Mouse (Mus musculus) granulocyte monocyte progenitor cell, adult 5-6 weeks (primary cell): ENCODE measurements around the gene Hemk1. TPM values are rescaled to one million over a fixed set of nuclear protein-coding genes. Genes with fewer than 3 reads are reported as not detected.

Experiments used
- ATAC-seq: replicated peaks from 2 replicates; pipeline ENCODE4 v1.8.0; 2016; ENCODE audit warnings: mild to moderate bottlenecking, moderate TSS enrichment, inconsistent platforms; ENCODE audit not compliant: poor library complexity, severe bottlenecking
- total RNA-seq, 2 experiments: library from RNA; stranded (forward) in 1 of 2; stranded (reverse) in 1 of 2; fragments of 200-712, 200-1000 nt in 1 of 2; fragments of >200 nt in 1 of 2; fragmentation: Nextera tagmentation in 1 of 2; gene quantifications; 2 replicates each; pipeline ENCODE4 v1.2.3; 2014 to 2017

Hemk1 gene
- total RNA-seq (2014; fragmentation: Nextera tagmentation) (12.0 and 32.9 TPM in 2 replicates), total RNA-seq (2017) (6.0 and 11.3 TPM in 2 replicates)

DNA sequence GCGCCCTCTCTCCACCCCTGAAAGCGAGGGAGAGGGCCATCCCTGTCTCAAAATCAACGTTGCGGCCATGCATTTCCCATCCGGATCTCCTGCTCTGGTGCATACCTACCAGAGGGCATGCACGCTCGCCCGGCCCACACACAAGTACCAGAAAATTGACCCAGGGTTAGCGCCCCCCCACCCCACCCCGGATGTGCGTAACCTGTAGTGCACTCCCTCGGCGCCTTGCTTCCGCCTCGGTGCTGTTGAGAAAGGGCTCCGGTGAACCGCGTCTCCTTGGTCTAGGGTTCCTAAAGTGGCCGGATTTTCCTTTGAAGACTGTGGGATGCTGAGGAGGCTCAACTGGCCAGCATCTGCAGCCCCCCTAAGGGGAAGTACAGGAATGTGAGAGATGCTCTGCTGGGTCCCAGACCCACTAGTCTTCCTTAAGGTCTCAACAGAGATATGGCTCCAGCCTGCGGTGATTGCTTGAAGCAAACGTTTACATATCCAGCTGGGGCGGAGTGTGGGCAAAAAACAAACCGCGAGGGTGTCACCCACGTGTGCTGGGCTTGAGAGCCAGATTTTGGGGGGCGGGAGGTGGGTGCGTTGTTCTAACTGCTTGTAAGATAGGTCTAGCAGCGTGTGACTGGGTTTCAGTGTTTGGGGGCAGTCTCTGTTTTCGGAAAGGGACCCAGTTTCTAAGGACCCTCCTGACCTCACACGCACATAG is at the start of gene Hemk1:
Hemk1 (minus strand) TSS at position 179 of the 712 bp plus-strand sequence.
- peak; percentile 72 for ATAC-seq

DNA sequence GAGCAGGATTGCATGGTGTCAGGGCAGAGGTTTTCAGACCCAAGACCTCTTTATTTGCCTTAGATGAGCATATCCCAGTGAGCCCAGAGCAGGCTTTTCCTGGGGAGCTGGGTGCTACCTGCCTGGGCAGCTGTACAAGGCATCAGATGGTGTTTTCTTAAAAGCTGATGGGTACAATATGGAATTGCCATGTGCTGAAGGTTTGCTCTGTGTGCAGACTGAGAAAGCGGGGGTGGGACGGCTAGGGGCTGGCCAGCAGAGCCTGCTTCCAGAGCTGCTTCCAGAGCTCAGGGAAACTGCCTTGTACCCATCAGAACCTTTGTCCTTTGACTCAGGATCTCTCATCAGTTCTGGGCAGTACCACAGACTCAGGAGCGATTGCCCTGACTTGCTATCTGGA is 49.6 kb upstream of the Hemk1 start:
- no peak for ATAC-seq

DNA sequence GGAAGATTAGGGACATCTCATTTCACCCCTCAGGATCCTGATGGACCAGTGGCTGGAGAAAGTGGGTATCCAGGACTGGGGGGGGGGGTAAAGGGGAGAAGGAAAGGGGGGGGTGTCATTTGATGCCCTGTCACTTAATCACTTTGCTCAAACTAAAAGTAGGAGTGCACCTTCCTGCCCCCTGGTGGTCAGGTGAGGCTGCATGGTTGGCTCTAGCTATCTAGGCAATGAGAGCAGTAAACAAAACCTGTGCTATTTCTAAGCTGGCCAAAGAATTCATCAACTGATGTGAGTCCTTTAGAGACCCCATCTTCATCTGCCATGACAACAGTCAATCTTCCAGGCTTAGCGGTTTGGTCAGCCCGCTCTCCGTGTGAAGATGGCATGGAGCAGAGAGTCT is 48.6 kb upstream of the Hemk1 start:
- no peak for ATAC-seq

DNA sequence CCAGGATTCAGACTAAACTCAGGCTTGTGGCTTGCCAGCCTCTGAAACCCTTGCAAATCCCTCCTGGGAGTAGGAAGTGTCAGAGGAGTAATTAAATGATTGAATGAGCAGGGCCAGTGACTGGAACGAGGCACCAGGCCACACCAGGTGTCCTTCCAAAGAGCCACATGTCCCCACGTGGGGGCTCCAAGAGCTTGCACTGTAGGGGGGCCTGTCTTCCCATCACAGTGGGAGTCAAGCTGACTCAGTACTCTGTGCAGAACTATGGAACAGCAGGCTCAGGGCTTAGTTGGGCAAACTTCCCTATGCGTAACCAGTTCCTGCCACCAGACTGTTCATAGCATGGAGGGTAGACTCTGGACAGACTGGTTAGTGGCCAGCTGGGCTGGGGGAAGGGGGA is 46.2 kb upstream of the Hemk1 start:
- no peak for ATAC-seq

DNA sequence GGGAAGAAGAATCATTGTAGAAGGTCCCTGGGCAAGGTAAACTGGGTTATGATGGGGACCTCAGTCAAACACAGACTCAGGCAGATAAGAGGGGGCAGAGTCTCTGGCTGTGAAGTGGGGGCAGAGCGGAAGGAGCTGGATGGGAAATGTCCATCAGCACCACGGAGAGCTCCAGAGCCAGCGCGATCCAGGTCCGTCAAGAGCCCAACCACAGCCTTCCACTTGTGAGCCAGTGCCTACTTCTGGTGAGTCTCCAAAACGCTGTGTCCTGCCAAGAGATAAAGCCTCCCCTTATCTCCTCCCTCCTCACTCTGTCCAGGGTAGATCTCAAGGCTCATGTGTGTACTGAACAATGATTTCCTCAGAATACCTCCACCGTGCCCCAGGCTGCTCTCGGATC is 43.6 kb upstream of the Hemk1 start:
- peak; percentile 79 for ATAC-seq

DNA sequence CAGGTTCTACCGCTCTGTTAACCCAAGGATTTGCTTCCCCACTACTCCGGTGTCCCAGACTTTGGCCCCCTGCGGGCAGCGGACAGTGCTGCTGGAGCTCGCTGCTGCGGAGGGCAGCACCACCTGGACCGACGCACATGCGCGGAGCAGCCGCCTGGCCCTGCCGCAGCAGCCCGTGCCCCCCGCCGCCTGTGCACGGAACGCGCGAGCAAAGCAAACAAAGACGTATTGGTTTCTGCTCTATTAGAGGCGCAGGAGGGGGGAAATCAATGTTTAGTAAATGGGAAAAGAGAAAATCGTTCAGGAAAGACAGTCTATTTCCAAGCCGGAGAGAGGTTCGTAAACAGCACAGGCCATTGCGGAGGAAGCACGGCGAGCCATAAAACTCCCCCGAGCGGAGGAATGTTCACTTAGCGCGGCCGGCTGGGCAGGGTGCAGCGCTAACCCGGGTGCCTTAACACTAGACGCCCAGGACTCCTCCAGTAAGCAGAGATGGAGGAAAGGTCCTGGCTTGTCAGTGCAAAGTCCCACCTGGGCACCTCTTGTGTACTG is 39.9 kb upstream of the Hemk1 start:
- ATAC-seq: peak; percentile 43; the same call in 1 of the 2 replicates

DNA sequence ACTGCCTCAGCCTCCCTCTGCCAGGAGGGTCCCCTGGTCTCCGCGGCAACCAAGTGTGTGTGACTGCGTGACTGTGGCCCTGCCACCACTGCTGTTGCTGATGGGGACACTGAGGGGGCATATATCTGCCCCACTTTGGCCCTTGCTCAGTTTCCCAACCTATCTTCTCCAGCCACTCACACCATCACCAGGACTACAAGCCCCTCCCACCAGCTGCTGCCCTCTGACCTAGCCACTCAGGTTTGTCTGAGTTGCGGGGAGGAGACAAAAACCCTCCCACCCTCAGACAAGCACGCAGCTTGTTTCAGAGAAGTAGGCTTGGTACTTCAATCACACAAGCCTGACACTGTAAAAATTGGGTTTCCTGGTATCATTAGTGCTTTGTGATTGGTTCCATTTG is 37.3 kb upstream of the Hemk1 start:
- no peak for ATAC-seq

DNA sequence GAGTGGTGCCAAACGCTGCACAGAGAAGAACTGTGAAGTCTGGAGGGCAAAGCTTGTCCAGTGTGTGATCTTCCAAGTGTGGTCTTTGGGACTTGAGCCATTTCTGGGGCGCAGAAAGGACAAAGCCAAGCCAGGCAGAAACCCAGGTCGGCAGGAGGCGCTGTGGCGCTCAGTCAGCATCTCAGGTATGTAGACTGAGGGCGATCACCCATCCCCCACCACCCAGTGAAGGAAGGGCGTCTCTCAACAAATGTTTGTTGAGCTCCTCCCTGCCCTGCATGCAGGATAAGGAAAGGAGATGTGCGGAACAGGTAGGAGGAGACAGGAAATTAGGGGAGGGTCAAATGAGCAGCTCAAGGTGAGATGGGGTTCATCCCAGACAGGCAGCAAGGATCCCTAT is 36.5 kb upstream of the Hemk1 start:
- ATAC-seq: no peak

DNA sequence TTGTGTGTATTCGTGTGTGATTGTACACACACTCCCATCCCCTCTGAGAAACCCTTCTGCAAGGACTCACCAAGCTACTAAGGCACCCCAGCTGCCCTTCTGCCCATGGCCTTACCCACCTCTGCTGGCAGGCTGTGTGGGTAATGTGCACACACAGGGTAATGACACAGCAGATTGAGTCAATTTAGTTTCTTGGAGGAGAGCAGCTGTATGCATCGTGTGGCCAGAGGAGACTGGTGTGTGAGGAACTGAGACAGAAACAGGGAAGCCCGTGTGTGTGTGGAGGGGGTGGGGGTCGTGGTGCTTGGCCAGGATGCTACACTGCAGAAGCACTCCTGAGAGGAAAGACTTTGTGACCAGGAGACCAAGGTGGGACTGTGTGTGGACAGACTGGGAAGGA is 34.3 kb upstream of the Hemk1 start:
- peak; percentile 99 for ATAC-seq

DNA sequence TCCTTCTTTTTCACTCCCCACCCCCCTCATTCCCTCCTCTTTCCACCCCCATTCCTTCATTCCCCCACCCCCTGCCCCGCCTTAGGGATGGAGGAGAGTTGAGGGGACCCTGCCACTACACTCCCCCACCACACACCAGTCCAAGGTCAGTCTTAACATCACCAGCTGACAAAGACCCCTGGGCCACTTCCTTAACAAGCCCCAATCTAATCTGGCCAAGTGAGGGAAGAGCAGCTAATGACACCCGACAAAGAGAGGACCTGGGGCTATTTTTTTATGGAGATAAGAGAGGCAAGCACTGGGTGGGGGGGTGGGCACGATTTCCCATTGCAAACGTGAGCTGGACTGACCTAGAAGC is 31.9 kb upstream of the Hemk1 start:
- ATAC-seq: no peak

DNA sequence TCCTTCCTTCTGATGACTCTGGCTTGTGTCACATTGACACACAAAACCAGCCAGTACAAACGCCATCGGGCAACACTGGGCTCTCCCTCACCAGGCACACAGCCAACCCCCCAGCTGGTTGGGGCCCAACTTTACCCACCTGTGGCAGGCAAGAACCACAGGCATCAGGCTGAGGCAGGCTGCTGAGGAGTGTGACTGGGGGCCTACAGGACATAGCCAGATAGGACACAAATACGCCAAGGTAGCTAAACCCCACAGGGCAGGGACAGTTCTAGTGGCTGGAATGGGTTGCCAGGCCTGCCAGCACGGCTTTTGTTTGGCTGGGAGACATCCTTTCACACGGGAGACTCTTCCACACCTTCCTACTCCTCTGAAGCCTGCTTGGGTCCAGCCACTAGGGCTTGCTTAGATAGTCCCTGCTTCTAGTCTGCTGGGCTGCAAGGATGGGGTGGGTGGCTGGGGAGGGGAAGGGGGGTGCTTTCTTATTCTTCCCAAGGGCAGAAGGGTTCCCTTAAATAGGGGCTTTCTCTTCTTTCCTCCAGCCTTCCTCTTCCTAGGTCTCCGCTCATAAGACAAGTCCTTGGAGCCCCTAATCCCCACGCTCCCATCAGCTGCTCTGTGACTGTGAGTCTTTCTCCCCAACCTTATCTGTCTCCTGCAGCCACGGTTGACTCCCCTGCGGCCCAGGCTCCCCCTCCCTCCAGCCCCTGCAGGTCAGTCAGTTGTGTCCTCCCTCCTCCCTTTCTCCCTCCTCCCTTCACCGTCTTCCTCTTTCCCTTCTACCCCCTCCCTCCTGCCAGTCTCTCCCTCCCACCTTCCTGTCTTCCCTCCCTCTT is 31.3 kb upstream of the Hemk1 start:
- ATAC-seq: no peak

DNA sequence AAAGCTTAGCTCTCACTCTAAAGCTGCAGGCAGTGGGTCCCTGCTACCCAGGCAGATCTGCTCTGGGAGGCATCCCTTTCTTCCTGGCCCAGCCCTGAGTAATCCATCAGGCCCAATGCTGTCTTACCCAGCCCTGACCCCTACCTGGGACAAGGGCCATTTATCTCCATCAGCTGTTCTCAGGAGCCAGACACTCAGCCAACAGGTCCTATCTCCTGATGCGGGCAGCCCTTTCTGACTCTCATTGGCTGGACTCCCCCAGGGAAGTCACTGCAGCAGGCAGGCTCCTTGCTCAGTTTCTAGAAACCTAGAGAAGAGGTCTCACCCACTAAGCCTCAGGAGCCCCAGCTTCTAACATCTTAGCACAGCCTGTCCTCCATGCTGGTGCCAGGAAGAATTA is 30.2 kb upstream of the Hemk1 start:
- ATAC-seq: no peak

DNA sequence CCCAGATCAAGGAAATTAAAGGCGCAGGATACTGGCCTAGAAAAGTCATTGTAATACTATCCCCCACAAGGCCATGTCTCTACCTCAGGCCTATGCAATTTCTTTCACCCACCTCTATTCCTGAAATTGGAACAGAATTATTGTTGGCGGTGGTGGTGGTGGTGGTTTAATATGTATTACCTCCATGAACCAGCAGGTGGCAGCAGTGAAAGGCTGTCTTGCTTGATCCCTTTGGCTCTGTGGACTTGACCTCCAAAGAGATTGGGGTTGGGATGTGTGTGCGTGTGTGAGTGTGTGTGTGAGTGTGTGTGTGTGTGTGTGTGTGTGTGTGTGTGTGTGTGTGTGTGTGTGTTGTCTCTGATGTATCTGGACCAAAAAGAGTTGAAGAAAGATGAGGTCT is 28.5 kb upstream of the Hemk1 start:
- ATAC-seq: peak; percentile 55

DNA sequence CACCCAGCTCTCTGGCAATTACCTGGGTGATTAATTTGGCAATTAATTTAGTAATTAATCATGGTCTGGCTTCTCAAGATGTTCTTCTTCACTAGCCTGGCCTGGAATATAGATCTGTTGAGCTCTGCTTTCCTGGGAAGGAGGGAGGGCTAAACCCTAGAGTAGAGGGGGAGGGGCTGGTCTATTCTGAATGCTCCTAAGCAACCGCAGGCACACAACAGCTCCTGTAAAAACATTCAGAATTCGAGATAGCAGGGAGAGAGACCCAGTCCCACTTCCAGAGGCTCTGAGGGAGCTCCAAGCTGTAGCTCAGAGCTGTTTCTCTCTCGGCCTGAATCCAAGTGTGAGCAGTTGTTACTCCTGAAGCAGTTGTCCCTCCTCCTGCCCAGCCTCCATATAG is 22.8 kb upstream of the Hemk1 start:
- no peak for ATAC-seq

DNA sequence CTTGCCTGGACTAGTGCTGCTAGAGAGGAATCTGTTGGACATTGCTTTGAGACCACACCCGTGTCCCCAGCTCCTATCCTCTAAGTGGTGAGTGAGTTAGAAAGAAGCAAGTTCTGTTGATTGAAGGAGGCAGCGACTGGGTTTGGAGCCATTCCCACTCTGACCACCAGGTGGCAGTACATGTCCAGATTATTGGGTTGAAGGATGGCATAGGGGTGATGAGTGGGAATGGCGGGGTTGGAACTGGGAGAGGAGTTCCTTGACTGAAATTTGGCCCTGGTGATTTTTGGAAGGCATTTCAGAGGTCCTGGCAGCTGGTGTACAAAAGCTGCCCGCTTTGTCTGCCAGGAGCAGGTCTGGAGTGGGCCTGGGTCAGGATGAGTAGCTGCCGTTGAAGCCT is 19.5 kb upstream of the Hemk1 start:
- ATAC-seq: peak; percentile 58

DNA sequence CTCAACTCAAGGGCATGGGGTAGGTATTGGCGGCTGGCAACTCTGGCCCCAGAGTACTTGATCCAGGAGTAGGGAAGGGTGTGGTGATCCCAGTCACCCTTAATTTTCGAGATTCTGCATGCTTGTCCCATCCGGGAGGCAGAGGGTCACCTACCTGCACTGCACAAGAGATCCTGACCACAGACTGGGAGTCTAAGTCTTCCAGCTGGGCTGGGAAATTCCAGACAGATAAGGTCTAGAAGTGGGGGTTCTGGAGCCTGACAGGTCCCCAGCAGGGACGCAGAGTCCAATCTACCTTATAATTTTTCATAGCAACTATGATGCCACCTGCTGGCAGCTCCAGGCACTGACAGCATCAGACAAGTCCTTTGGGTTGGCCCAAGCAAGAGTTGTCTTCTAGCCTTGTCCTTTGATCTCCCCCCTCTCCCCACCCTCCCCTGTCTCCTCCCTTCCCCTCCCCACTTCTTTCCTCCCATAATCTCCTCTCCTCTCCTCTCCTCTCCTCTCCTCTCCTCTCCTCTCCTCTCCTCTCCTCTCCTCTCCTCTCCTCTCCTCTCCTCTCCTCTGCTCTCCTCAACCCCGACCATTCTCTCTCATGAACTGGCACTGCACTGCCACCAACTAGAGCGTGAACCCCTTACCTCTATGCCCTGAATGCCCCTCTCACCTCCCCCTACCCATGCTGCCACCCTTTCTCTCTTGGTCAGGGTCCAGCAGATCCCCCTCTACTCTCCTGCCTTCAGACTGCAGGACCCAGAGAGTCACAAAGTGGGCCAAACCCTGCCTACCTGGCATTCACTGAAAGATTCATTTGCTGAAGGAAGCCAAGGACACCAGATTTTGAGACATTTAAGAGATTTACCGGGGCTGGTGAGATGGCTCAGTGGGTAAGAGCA is 18.0 kb upstream of the Hemk1 start:
- ATAC-seq: peak; percentile 54

DNA sequence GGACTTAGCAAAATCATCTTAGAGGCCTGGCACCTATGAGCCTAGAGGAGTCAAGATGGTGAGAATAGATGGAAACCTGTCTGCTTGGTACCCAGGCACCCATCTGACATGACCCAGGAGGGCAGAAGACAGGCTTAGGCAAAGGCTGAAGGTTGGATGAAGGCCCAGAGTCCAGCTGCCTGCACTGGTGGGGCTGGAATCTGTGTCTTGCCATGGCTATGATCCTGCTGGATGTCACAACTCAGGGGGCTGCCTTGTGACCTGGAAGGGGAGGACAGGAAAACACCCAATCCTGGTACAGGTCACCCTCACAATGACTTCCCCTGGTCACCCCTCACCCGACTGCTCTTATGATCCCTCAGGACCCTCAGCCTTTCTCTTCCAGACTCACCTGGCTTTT is 16.7 kb upstream of the Hemk1 start:
- no peak for ATAC-seq

DNA sequence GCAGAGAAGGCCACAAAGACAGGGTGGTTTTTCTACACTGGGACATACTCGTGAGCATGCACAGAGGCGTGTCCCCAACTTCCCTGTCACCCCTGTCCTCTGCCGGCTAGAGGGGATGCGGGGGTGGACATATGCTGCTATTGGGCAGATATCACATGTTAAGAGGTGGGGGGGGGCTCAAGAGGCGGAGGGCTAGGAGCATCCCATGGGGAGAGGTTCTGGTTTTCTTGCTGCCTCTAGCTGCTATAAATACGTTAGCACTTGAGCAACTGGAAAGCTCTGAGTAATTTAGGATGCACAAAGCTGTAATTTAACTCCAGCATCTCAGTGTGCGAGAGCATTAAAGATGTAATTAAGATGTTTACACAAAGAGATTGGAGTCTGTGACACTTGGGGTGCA is 11.2 kb upstream of the Hemk1 start:
- no peak for ATAC-seq

DNA sequence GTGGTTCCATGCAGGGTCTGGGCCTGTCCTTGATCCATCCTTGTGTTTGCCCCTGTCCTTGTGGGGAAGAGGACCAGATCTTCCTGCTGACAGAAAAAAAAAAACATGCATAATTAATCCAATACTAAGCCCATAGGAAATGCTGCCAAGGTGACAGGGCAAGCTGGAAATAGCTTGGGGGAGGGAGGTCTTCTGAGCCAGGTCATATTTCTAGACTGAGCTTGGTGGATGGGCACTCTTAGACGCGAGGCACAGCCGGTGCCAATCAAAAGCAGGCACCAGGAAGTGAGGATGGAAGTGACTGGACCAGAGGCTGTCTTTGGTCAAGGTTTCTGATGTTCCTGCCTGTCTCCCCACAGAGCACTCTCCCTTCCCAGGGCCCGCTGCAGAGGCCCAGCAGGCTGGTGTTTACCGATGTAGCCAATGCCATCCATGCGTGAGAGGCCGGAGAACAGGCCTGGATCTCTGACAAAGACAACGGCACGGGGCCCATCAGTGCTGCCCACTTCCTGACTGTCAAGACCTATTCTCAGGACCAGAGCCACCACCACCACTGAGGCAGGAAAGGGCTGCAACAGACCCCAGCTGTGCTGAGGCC is 9.5 kb upstream of the Hemk1 start:
- ATAC-seq: no peak

DNA sequence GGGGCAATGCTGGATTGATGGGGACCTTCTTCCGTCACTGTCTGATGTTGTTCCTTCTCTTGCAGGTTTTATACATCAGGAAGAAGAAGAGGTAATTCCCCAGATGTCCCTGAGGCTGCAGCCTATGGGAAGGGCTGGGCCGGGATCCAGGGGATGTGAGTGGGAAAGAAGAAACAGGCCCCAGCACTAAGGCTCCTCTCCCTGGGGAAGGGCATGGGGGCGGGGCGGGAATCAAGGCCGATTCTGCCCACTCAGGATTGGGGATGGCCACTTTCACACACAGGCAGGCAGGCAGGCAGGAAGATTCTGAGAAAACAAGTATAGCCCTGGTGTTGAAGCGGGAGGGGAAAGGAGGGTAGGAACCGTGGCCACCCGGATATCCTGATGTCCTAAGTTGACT is 7.9 kb upstream of the Hemk1 start:
- no peak for ATAC-seq
